Mouse (Mus musculus): ENCODE measurements at regions not wholly inside any gene's neighbourhood (a gene's known extent, or its start where the extent isn't known, plus 50 kb on each side); places are given as distances from the start of the nearest gene placed in this dataset.

GRCm38 (mm10) chr1:92703270-92703669 is 54.6 kb upstream of the Otos start:
- H3K27ac ChIP-seq (ENCODE audit: insufficient read depth, low read depth): no peak overlapping the region
- DNase-seq (ENCODE audit: extremely low read depth): no peak
- no peaks in the 10 kb centered on the region for H3K79me2 ChIP-seq (replicated peaks; ENCODE audit: control insufficient read depth, extremely low read depth, insufficient read depth, poor library complexity, severe bottlenecking)
- TF ChIP-seq MAZ (IDR thresholded peaks at IDR 0.05; ENCODE audit: low read depth, low read length) (no peak), IRF4 (IDR thresholded peaks at IDR 0.05; ENCODE audit: low read depth, low read length) (no peak), MXI1 (IDR thresholded peaks at IDR 0.05; ENCODE audit: low read depth, low read length) (no peak), USF1 (IDR thresholded peaks at IDR 0.05; ENCODE audit: low read depth, low read length) (no peak), NELFE (IDR thresholded peaks at IDR 0.05; ENCODE audit: low read depth, low read length) (no peak), UBTF (IDR thresholded peaks at IDR 0.05; ENCODE audit: low read depth, low read length) (no peak), GABPA (IDR thresholded peaks at IDR 0.05; ENCODE audit: insufficient replicate concordance, low read depth, low read length) (no peak), POLR2AphosphoS2 (IDR thresholded peaks at IDR 0.05; ENCODE audit: low read depth, low read length) (no peak), RAD21 (IDR thresholded peaks at IDR 0.05; ENCODE audit: low read depth, low read length) (no peak), ZMIZ1 (IDR thresholded peaks at IDR 0.05; ENCODE audit: low read depth, low read length) (no peak), MEF2A (IDR thresholded peaks at IDR 0.05; ENCODE audit: borderline replicate concordance, low read depth, low read length) (no peak), RCOR1 (conservative IDR thresholded peaks at IDR 0.05; ENCODE audit: low read depth, low read length) (no peak), HCFC1 (IDR thresholded peaks at IDR 0.05; ENCODE audit: low read depth, low read length) (no peak), TBP (conservative IDR thresholded peaks at IDR 0.05; ENCODE audit: low read depth, low read length) (no peak), CTCF (conservative IDR thresholded peaks at IDR 0.05 in 1 of 2, IDR thresholded peaks at IDR 0.05 in 1 of 2; ENCODE audit: low read depth in 2 of 2, low read length in 2 of 2) (no peak), JUND (conservative IDR thresholded peaks at IDR 0.05; ENCODE audit: low read depth, low read length) (no peak), POLR2A (IDR thresholded peaks at IDR 0.05; ENCODE audit: low read depth, low read length) (no peak), PAX5 (IDR thresholded peaks at IDR 0.05; ENCODE audit: low read length) (no peak), CHD2 (IDR thresholded peaks at IDR 0.05; ENCODE audit: low read length) (no peak)
- no peak overlapping the region for H3K4me3 ChIP-seq (replicated peaks in 1 of 3; ENCODE audit: low read depth in 2 of 3, low read length in 2 of 3, poor library complexity in 1 of 3)
- no peak overlapping the region for H3K9ac ChIP-seq (ENCODE audit: insufficient read depth, low read depth)
- no peaks in the 10 kb centered on the region for H3K36me3 ChIP-seq (replicated peaks in 1 of 2; ENCODE audit: control insufficient read depth in 1 of 2, insufficient read depth in 1 of 2, low read length in 1 of 2)
- H3K4me1 ChIP-seq (ENCODE audit: control insufficient read depth in 1 of 2, insufficient read depth in 2 of 2): no peaks in the 10 kb centered on the region
- dilution Hi-C loops (cut with MboI; ENCODE audit: extremely low pct_ligation_motif_present, extremely low pct_unique_long_range_greater_than_20kb, low sequenced_read_pairs): no loop called here
- H3K27me3 ChIP-seq (replicated peaks): peaks cover 68% of the 10 kb centered on the region
- no peak overlapping the region for H3K4me2 ChIP-seq (ENCODE audit: insufficient read depth, low read depth, poor library complexity, severe bottlenecking)
- H3K9me3 ChIP-seq (replicated peaks; ENCODE audit: low read length): peaks cover 7% of the 10 kb centered on the region
- in situ Hi-C loops (cut with MboI; ENCODE audit: low pct_ligation_motif_present, low pct_unique_long_range_greater_than_20kb, low sequenced_read_pairs): no loop called here

GRCm38 (mm10) chr1:92700107-92700506 is 51.5 kb upstream of the Otos start:
- dilution Hi-C loops (cut with MboI; ENCODE audit: extremely low pct_ligation_motif_present, extremely low pct_unique_long_range_greater_than_20kb, low sequenced_read_pairs) (no loop called here), in situ Hi-C loops (cut with MboI; ENCODE audit: low pct_ligation_motif_present, low pct_unique_long_range_greater_than_20kb, low sequenced_read_pairs) (no loop called here)
- Histone ChIP-seq H3K9me3 (replicated peaks; ENCODE audit: low read length) (no peaks in the 10 kb centered on the region), H3K4me1 (ENCODE audit: control insufficient read depth in 1 of 2, insufficient read depth in 2 of 2) (no peaks in the 10 kb centered on the region), H3K27ac (ENCODE audit: insufficient read depth, low read depth) (no peak overlapping the region), H3K4me2 (ENCODE audit: insufficient read depth, low read depth, poor library complexity, severe bottlenecking) (no peak overlapping the region), H3K9ac (ENCODE audit: insufficient read depth, low read depth) (no peak overlapping the region), H3K4me3 (replicated peaks in 1 of 3; ENCODE audit: low read depth in 2 of 3, low read length in 2 of 3, poor library complexity in 1 of 3) (no peak overlapping the region), H3K79me2 (replicated peaks; ENCODE audit: control insufficient read depth, extremely low read depth, insufficient read depth, poor library complexity, severe bottlenecking) (no peaks in the 10 kb centered on the region), H3K36me3 (replicated peaks in 1 of 2; ENCODE audit: control insufficient read depth in 1 of 2, insufficient read depth in 1 of 2, low read length in 1 of 2) (no peaks in the 10 kb centered on the region), H3K27me3 (replicated peaks) (peaks cover 58% of the 10 kb centered on the region)
- TF ChIP-seq JUN (IDR thresholded peaks at IDR 0.05; ENCODE audit: insufficient read depth, low read depth, low read length): no peak
- TF ChIP-seq E2F4 (IDR thresholded peaks at IDR 0.05; ENCODE audit: insufficient replicate concordance, low read depth, low read length): no peak
- no peak for TF ChIP-seq CHD2 (IDR thresholded peaks at IDR 0.05; ENCODE audit: low read length)
- TF ChIP-seq UBTF (IDR thresholded peaks at IDR 0.05; ENCODE audit: low read depth, low read length): no peak
- TF ChIP-seq GABPA (IDR thresholded peaks at IDR 0.05; ENCODE audit: insufficient replicate concordance, low read depth, low read length): no peak
- TF ChIP-seq TBP (conservative IDR thresholded peaks at IDR 0.05; ENCODE audit: low read depth, low read length): no peak
- TF ChIP-seq ETS1 (conservative IDR thresholded peaks at IDR 0.05; ENCODE audit: low read depth, low read length): no peak
- TF ChIP-seq MAFK (IDR thresholded peaks at IDR 0.05; ENCODE audit: insufficient replicate concordance, low read length): no peak
- no peak for TF ChIP-seq SMC3 (IDR thresholded peaks at IDR 0.05; ENCODE audit: low read depth, low read length)
- no peak for TF ChIP-seq MXI1 (IDR thresholded peaks at IDR 0.05; ENCODE audit: low read depth, low read length)
- no peak for TF ChIP-seq TCF12 (IDR thresholded peaks at IDR 0.05; ENCODE audit: low read depth, low read length)
- no peak for TF ChIP-seq ZKSCAN1 (IDR thresholded peaks at IDR 0.05; ENCODE audit: borderline replicate concordance, low read depth, low read length)
- TF ChIP-seq USF1 (IDR thresholded peaks at IDR 0.05; ENCODE audit: low read depth, low read length): no peak
- TF ChIP-seq ZC3H11A (IDR thresholded peaks at IDR 0.05; ENCODE audit: low read depth, low read length): no peak
- no peak for TF ChIP-seq NRF1 (IDR thresholded peaks at IDR 0.05; ENCODE audit: low read depth, low read length)
- TF ChIP-seq MYC (IDR thresholded peaks at IDR 0.05; ENCODE audit: low read depth, low read length): no peak
- DNase-seq (ENCODE audit: extremely low read depth): no peak
